Mouse (Mus musculus) bone marrow, adult 2 months (tissue): ENCODE results near the gene Agxt2.

ENCODE experiments used
- CTCF ChIP-seq: fragments of 200-500 bp; IDR thresholded peaks from 2 replicates; pipeline ENCODE4 v1.5.1; 2011; ENCODE audit warnings: low read length, control low read depth; ENCODE audit not compliant: control insufficient read depth, insufficient read depth
- POLR2A ChIP-seq: fragments of 200-500 bp; IDR thresholded peaks from 2 replicates; pipeline ENCODE4 v1.6.1; 2011; ENCODE audit warnings: low read depth, mild to moderate bottlenecking, control low read depth, low read length, borderline replicate concordance; ENCODE audit not compliant: control insufficient read depth

DNA sequence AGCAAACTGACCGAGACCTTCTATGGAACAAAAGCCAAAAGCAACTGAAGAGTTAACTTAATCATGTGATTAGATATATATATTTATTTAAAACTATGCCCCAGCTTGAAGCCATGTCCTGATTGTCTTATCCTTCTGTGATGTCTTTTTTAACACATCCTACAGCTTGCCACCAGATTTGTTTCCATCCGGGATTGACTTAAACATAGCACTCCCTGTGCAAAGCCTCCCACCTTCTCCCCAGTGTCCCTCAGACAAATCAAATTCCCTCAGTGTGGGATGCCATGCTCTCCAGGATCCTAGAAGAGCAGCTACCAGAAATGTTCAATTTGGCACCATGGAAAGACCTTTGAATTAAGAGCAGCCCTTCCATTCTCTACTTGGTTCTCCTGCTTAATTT, 52.5 kb downstream of the Agxt2 start:
- TF ChIP-seq POLR2A = no peak
- no peak for TF ChIP-seq CTCF
